Mouse (Mus musculus): Measurements from ENCODE around the gene Spn.
"Not testable (repeated sequence)": the region's sequence is repeated elsewhere in the genome, so short reads cannot be mapped to it uniquely, and the experiment has no call there.

Gene Spn

GRCm38 (mm10) chr7:127137262-127138017, at the start of gene Spn:
Spn (minus strand) TSS chr7:127137823.
- no peak for DNase-seq (ENCODE audit: low spot score)

DNA sequence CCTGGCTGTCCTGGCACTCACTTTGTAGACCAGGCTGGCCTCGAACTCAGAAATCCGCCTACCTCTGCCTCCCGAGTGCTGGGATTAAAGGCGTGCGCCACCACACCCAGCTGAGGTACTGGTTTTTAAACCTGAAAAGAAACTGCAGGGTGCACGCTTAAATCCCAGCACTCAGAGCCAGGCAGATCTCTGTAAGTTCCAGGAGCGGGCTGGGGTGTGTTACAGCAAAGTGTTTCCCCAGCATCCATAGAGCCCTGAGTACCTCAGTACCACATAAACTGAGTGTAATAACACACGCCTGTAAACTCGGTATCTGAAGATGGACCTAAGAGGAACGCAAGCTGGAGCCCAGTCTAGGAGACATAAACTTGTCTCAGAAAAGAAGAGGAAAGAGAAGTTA, 49.7 kb upstream of the Spn start:
- DNase-seq (ENCODE audit: low spot score), result no peak

GRCm38 (mm10) chr7:127185601-127186000, 48.0 kb upstream of the Spn start:
- peak; percentile 40 for DNase-seq (ENCODE audit: low spot score)

DNA sequence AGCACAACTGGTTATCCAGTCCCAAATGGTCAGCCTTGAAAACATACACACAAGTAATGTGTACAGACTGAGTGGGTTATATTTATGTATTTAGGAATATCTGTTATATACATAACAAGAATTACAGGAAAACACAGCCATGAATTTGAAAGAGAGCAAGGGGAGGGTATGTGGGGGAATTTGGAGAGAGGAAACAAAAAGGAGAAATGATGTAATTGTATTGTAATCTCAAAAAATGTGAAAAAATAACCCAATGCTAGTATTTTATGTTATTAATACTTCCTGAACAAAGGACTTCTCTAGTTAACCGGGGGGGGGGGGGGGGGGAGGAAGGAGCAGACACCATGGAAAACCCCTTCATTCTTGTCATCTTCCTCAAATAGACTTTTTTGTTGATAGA, 47.1 kb upstream of the Spn start:
- DNase-seq (ENCODE audit: low spot score), result no peak

DNA sequence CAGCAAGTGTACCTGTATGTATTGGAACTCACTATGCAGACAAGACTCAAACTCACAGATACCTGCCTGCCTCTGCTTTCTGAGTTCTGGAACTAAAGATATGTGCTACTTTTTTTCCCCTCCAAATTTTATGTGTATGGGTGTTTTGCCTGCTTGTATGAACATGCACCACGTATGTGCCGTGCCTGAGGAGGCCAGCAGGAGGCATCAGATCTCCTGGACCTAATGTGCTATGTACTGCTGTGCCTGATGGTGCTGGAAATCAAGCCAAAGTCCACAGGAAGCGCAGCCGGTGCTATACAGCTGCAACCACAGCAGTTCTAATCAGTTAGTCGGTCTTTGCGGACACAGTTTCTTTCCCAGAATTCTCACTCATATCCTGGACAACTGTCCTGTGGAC, 46.2 kb upstream of the Spn start:
- peak; percentile 50 for DNase-seq (ENCODE audit: low spot score)

DNA sequence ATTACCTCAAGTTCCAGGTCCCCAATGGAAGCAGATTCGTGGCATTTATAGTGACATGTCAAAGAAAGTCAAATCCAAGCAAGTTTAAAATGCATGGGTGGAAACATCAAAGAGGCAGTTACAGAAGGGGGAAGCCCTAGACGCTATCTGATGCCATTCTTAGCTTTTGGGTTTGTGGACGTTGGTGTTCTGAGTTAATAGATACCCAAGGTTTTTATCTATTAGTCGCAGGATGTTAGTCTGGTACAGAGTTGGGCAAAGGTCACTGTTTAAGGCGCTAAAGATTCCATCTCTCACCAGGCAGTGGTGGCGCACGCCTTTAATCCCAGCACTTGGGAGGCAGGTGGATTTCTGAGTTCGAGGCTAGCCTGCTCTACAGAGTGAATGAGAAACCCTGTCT, 45.7 kb upstream of the Spn start:
- peak; percentile 56 for DNase-seq (ENCODE audit: low spot score)

GRCm38 (mm10) chr7:127181724-127182123, 44.1 kb upstream of the Spn start:
- not testable (repeated sequence) for DNase-seq (ENCODE audit: low spot score)

DNA sequence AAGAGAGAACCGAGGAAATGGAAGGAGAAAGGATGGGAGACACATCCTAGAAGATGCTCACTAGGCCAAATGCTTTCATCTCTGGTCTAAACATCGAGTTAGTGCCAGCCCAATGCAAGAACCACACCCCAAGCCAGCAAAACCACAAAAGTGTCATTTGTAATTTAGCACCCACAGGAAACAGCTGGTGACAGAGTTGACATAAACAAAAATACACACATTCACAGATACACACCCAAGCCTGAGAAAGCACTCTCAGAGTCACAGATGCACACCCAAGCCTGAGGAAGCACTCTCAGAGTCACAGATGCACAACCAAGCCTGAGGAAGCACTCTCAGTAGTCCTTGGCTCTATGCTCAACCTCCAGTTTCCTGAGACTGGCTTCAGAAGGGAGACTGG, 43.2 kb upstream of the Spn start:
- no peak for DNase-seq (ENCODE audit: low spot score)

DNA sequence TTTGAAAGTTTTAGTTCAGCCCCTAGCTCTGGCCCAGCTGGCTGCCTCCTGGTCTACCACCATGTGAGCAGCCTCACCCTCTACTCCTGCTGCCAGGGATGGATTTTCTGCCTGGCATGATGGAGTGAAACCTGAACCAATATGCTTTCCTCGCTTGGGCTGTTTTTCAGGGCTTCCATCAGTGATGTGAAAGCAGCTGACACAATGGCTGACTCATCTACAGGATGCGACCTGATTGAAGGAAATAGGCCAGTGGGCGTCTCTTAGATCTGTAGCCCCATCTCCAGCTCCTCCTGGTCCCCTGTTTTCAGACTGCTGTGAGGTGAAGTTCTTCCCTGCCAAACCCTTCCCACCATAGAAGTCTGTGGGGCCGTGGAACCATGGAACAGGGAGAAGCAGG, 39.3 kb upstream of the Spn start:
- DNase-seq (ENCODE audit: low spot score), result no peak

DNA sequence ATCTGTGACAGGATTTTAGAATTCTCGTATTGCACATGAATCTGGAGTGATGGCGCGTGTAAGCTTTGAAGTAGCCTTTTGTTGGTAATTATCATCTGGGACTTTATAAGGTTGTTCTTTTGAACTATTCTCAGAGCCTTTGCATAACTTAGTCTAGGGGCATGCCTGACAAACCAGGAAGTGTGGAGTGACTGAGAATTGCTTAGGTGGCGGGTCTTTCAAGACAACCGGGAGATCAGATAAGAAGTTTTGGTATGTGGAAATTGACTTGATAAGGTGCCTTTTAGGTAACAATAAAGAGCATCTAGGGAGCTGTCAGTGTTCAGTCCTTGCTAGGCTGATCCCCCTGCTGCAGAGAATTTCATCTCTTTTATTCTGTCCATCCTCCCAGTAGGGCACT, 28.9 kb upstream of the Spn start:
- no peak for DNase-seq (ENCODE audit: low spot score)

GRCm38 (mm10) chr7:127165607-127166493, 28.2 kb upstream of the Spn start:
- no peak for DNase-seq (ENCODE audit: low spot score)

- DNase-seq (ENCODE audit: low spot score), result no peak
Observed at GRCm38 (mm10) chr7:127164002-127164401, 26.4 kb upstream of the Spn start.

DNA sequence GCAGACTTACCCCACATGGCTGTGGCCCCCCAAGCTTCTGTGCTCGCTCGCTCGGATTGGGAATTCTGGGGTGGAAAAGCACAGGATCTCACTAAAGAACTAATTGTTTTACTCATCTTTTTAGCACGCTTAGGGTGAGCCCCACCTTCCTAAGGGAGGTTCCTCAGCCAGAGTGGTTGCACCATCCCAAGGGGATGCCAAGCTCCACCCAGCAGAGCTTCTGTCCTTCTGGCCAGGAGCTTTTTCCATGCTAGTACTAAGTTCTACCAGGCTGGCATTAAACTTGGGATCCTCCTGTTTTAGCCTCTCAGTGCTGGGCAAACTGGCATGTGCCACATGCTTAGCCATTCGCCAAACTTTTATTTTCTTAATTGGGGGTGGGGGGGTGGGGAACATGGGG, 24.9 kb upstream of the Spn start:
- DNase-seq (ENCODE audit: low spot score), result no peak

GRCm38 (mm10) chr7:127157548-127157947, 19.9 kb upstream of the Spn start:
- DNase-seq (ENCODE audit: low spot score), result no peak

DNA sequence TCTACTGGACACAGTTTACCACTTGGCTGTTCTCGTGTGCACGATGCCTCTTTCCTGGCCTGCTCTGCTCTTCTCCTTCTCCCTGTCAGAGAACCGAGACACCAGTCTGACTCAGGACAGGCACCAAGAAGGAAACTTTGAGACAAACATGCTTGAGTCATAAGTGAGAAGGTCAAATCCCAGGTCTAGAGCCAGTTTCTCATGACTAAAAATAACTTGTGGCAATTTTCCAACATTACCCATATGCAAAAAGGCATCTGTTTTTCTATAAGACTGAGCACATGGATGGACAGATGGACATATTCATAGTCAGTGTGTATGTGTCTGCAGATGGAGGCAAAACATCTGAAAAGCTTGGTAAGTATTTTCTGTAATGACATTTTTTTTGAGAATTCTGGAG, 15.9 kb upstream of the Spn start:
- no peak for DNase-seq (ENCODE audit: low spot score)

DNA sequence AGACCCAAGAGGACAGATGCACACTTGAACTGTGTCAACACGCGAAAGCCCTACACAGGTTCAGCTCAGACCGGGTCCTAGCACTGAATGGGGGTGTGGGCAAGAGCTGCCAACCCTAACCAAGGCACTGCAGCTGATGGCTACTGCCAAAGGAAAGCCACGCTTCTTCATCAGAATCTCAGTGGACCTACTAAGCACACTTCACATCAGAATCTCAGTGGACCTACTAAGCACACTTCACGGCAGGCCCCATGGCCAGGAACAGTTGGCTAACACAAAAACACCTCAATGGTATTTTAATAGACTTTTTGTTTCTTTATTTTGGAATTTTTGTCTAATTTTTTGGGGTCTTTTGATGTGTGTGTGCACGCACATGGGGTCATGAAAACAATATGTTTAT, 14.8 kb upstream of the Spn start:
- DNase-seq (ENCODE audit: low spot score), result no peak

- no peak for DNase-seq (ENCODE audit: low spot score)
Observed at GRCm38 (mm10) chr7:127147901-127148300, 10.3 kb upstream of the Spn start.

GRCm38 (mm10) chr7:127146267-127146603, 8.6 kb upstream of the Spn start:
- no peak for DNase-seq (ENCODE audit: low spot score)

DNA sequence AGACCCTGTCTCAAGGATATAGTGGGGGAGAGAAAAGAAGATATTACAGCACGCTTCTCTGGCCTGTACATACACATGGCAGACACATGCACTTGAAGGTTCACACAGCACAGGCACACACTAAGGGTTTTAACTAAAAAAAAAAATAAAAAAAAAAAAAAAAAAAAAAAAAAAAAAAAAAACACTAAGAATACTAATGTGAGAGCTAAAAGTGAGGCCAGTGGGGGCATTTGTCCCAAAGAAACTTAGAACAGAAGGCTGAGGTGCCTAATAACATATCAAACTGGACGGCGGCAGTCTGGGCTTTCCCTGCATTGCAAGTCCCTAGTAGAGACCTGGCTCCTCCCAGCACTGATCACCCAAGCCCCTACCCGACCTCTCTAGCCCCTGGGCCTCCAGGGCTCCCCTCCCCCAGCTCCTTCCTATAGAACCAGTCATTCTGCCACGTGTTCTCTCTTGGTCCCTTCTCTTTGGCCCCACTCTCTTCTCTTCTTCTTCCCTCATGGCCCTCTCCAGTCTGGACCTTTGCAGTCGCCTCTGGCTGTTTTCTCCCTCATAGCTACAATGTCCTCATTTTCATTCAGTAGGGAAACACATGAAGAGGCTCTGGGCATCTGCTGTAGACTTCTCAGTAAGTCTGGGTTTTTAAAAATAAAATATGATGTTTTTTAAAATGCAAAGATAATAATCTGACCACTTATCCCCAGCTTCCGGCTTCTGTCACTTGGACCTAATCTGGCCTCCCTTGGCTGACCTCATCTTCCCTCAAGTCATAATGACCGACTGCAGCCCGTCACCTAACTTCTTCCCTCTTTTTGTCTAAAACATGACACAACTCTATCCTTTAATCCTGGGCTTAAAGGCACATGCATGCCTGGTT, 8.0 kb upstream of the Spn start:
- DNase-seq (ENCODE audit: low spot score), result no peak

DNA sequence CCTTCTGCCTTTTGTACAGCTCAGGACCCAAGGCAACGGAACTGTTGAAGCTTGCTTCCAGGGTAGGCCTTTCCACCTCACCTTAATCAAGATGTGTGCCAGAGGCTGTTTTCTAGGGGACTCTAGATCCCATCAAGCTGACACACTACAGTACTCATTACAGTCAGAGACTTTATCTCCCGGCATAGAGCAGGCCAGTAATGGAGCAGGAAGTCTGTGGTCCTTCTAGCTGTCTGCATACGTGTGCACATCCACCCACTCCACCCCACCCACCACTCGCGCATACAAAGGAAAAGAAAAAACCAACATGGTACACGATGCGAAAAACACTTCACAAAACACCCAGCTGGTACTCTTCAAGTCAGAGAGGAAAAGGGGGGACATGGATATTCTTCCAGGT, 6.8 kb upstream of the Spn start:
- DNase-seq (ENCODE audit: low spot score), result no peak

GRCm38 (mm10) chr7:127142666-127143065, 5.0 kb upstream of the Spn start:
- DNase-seq (ENCODE audit: low spot score), result no peak

- DNase-seq (ENCODE audit: low spot score), result no peak
Observed at GRCm38 (mm10) chr7:127142214-127142613, 4.6 kb upstream of the Spn start.
